Mouse (Mus musculus) MEL (cell line): ENCODE measurements around the gene Igfbp2. TPM values are rescaled to one million over a fixed set of nuclear protein-coding genes. Genes with fewer than 3 reads are reported as not detected.

Source experiments
- DNase-seq: peaks from one replicate; pipeline ENCODE4 v3.0.0; 2011; ENCODE audit warnings: low read depth, low spot score
- H3K27ac ChIP-seq: 2 replicates; pipeline ENCODE4 v1.5.1; 2012; ENCODE audit warnings: low read depth, mild to moderate bottlenecking, control low read depth, low read length, moderate library complexity; ENCODE audit not compliant: control insufficient read depth
- H3K27me3 ChIP-seq, 2 experiments: fragments of 150-350 bp in 1 of 2; sonication (generic) in 1 of 2; 2 replicates each; pipeline ENCODE4 v1.6.1; 2012; ENCODE audit warnings: low read length in 2 of 2, mild to moderate bottlenecking in 2 of 2, improper control_type of control experiment in 1 of 2, moderate library complexity in 1 of 2; ENCODE audit not compliant: insufficient read depth in 2 of 2, control insufficient read depth in 1 of 2
- H3K36me3 ChIP-seq, 2 experiments: 2 replicates each; pipeline ENCODE4 v1.6.1; 2012 to 2014; ENCODE audit warnings: low read length in 2 of 2, improper control_type of control experiment in 1 of 2, inconsistent platforms in 1 of 2, mild to moderate bottlenecking in 1 of 2; ENCODE audit not compliant: insufficient read depth in 2 of 2, control insufficient read depth in 1 of 2
- H3K4me1 ChIP-seq, 2 experiments: fragments of 150-350 bp in 1 of 2; sonication (generic) in 1 of 2; 2 replicates each; pipeline ENCODE4 v1.6.1; 2012; ENCODE audit warnings: low read length in 2 of 2, improper control_type of control experiment in 1 of 2, mild to moderate bottlenecking in 1 of 2; ENCODE audit not compliant: insufficient read depth in 2 of 2, control insufficient read depth in 1 of 2
- H3K4me3 ChIP-seq, 2 experiments: fragments of 150-350 bp in 1 of 2; sonication (generic) in 1 of 2; 2 replicates each; pipeline ENCODE4 v1.5.1; 2012; ENCODE audit warnings: low read depth in 2 of 2, low read length in 2 of 2, mild to moderate bottlenecking in 2 of 2, moderate library complexity in 2 of 2, control low read depth in 1 of 2, improper control_type of control experiment in 1 of 2; ENCODE audit not compliant: control insufficient read depth in 1 of 2, insufficient read depth in 1 of 2
- H3K79me2 ChIP-seq: 2 replicates; pipeline ENCODE4 v1.6.1; 2012; ENCODE audit warnings: mild to moderate bottlenecking, low read length, moderate library complexity; ENCODE audit not compliant: control insufficient read depth, poor library complexity, insufficient read depth
- H3K9ac ChIP-seq: 2 replicates; pipeline ENCODE4 v1.6.1; 2012; ENCODE audit warnings: low read depth, mild to moderate bottlenecking, control low read depth, low read length, moderate library complexity; ENCODE audit not compliant: control insufficient read depth, poor library complexity, severe bottlenecking
- H3K9me3 ChIP-seq: fragments of 150-350 bp; sonication (generic); replicated peaks from 2 replicates; pipeline ENCODE4 v1.6.1; 2012; ENCODE audit warnings: mild to moderate bottlenecking, low read length, improper control_type of control experiment, moderate library complexity; ENCODE audit not compliant: insufficient read depth
- BHLHE40 ChIP-seq: IDR thresholded peaks from 2 replicates; pipeline ENCODE4 v1.6.1; 2012; ENCODE audit warnings: low read depth, mild to moderate bottlenecking, inconsistent platforms, low read length, improper control_type of control experiment, borderline replicate concordance
- E2F4 ChIP-seq: IDR thresholded peaks from 2 replicates; pipeline ENCODE4 v1.6.1; 2011; ENCODE audit warnings: low read depth, low read length, improper control_type of control experiment, borderline replicate concordance
- ETS1 ChIP-seq: IDR thresholded peaks from 2 replicates; pipeline ENCODE4 v1.6.1; 2012; ENCODE audit warnings: low read depth, mild to moderate bottlenecking, inconsistent platforms, low read length, improper control_type of control experiment, moderate library complexity
- GABPA ChIP-seq: IDR thresholded peaks from 2 replicates; pipeline ENCODE4 v1.6.1; 2012; ENCODE audit warnings: low read depth, mild to moderate bottlenecking, inconsistent platforms, low read length, improper control_type of control experiment, moderate library complexity
- HCFC1 ChIP-seq: IDR thresholded peaks from 2 replicates; pipeline ENCODE4 v1.6.1; 2012; ENCODE audit warnings: low read depth, mild to moderate bottlenecking, inconsistent platforms, low read length, improper control_type of control experiment, moderate library complexity
- KAT2A ChIP-seq: conservative IDR thresholded peaks from 2 replicates; pipeline ENCODE4 v1.6.1; 2012; ENCODE audit warnings: low read depth, low read length, improper control_type of control experiment, inconsistent platforms
- MAX ChIP-seq: IDR thresholded peaks from 2 replicates; pipeline ENCODE4 v1.6.1; 2011; ENCODE audit warnings: low read length, improper control_type of control experiment
- MAZ ChIP-seq: IDR thresholded peaks from 2 replicates; pipeline ENCODE4 v1.6.1; 2012; ENCODE audit warnings: low read depth, mild to moderate bottlenecking, inconsistent platforms, low read length, improper control_type of control experiment
- MEF2A ChIP-seq: IDR thresholded peaks from 2 replicates; pipeline ENCODE4 v1.6.1; 2014; ENCODE audit warnings: low read depth, mild to moderate bottlenecking, inconsistent platforms, low read length, improper control_type of control experiment; ENCODE audit not compliant: poor library complexity, insufficient replicate concordance, severe bottlenecking; ENCODE audit errors: extremely low read depth
- MYB ChIP-seq: IDR thresholded peaks from 2 replicates; pipeline ENCODE4 v1.6.1; 2011; ENCODE audit warnings: mild to moderate bottlenecking, low read depth, low read length, improper control_type of control experiment
- MYC ChIP-seq: IDR thresholded peaks from 2 replicates; pipeline ENCODE4 v1.6.1; 2011; ENCODE audit warnings: low read depth, mild to moderate bottlenecking, low read length, improper control_type of control experiment, moderate library complexity
- NELFE ChIP-seq: IDR thresholded peaks from 2 replicates; pipeline ENCODE4 v1.6.1; 2011; ENCODE audit warnings: low read depth, low read length, improper control_type of control experiment
- NRF1 ChIP-seq: IDR thresholded peaks from 2 replicates; pipeline ENCODE4 v1.6.1; 2014; ENCODE audit warnings: low read depth, mild to moderate bottlenecking, inconsistent platforms, low read length, improper control_type of control experiment, moderate library complexity; ENCODE audit not compliant: poor library complexity, insufficient read depth, severe bottlenecking
- POLR2A ChIP-seq, 2 experiments: IDR thresholded peaks; 2 replicates each; pipeline ENCODE4 v1.6.1; 2011 to 2012; ENCODE audit warnings: low read length in 2 of 2, mild to moderate bottlenecking in 2 of 2, control low read depth in 1 of 2, improper control_type of control experiment in 1 of 2, low read depth in 1 of 2, moderate library complexity in 1 of 2; ENCODE audit not compliant: control insufficient read depth in 1 of 2, insufficient read depth in 1 of 2, poor library complexity in 1 of 2
- RAD21 ChIP-seq: IDR thresholded peaks from 2 replicates; pipeline ENCODE4 v1.6.1; 2011; ENCODE audit warnings: mild to moderate bottlenecking, low read depth, low read length, improper control_type of control experiment
- RCOR1 ChIP-seq: IDR thresholded peaks from 2 replicates; pipeline ENCODE4 v1.6.1; 2012; ENCODE audit warnings: low read depth, mild to moderate bottlenecking, inconsistent platforms, low read length, improper control_type of control experiment
- SIN3A ChIP-seq: IDR thresholded peaks from 2 replicates; pipeline ENCODE4 v1.6.1; 2012; ENCODE audit warnings: low read length, improper control_type of control experiment, inconsistent platforms
- TAL1 ChIP-seq: IDR thresholded peaks from 2 replicates; pipeline ENCODE4 v1.6.1; 2012; ENCODE audit warnings: mild to moderate bottlenecking, inconsistent platforms, low read length, moderate library complexity, mixed read lengths
- UBTF ChIP-seq: IDR thresholded peaks from 2 replicates; pipeline ENCODE4 v1.6.1; 2012; ENCODE audit warnings: low read depth, mild to moderate bottlenecking, inconsistent platforms, low read length, improper control_type of control experiment, moderate library complexity, borderline replicate concordance; ENCODE audit not compliant: insufficient read depth
- USF1 ChIP-seq: IDR thresholded peaks from 2 replicates; pipeline ENCODE4 v1.6.1; 2014; ENCODE audit warnings: low read depth, mild to moderate bottlenecking, inconsistent platforms, low read length, improper control_type of control experiment, moderate library complexity
- ZC3H11A ChIP-seq: IDR thresholded peaks from 2 replicates; pipeline ENCODE4 v1.6.1; 2012; ENCODE audit warnings: low read depth, mild to moderate bottlenecking, inconsistent platforms, low read length, improper control_type of control experiment
- ZKSCAN1 ChIP-seq: IDR thresholded peaks from 2 replicates; pipeline ENCODE4 v1.6.1; 2012; ENCODE audit warnings: low read depth, mild to moderate bottlenecking, inconsistent platforms, low read length, improper control_type of control experiment, moderate library complexity
- ZMIZ1 ChIP-seq: IDR thresholded peaks from 2 replicates; pipeline ENCODE4 v1.6.1; 2012; ENCODE audit warnings: low read depth, mild to moderate bottlenecking, inconsistent platforms, low read length, improper control_type of control experiment, moderate library complexity
- ZNF384 ChIP-seq: IDR thresholded peaks from 2 replicates; pipeline ENCODE4 v1.6.1; 2012; ENCODE audit warnings: low read depth, mild to moderate bottlenecking, inconsistent platforms, low read length, improper control_type of control experiment
- polyA plus RNA-seq, 2 experiments: library from polyadenylated mRNA; stranded (reverse) in 1 of 2; unstranded in 1 of 2; fragments of >175 nt in 1 of 2; fragments of >200 nt in 1 of 2; gene quantifications; 2 replicates each; pipeline versions ENCODE4 v1.2.1 to v1.2.4; 2012; ENCODE audit warnings: low replicate concordance in 2 of 2, low read depth in 1 of 2; ENCODE audit not compliant: insufficient read length in 2 of 2, insufficient read depth in 1 of 2, missing spikeins in 1 of 2
- total RNA-seq: library from RNA; depleted of rRNA; stranded (reverse); fragments of 300-350 nt; gene quantifications from 2 replicates; pipeline ENCODE4 v1.2.3, GENCODE M21; 2012

Gene Igfbp2
- total and polyA plus RNA-seq, 3 experiments, result not detected

DNA sequence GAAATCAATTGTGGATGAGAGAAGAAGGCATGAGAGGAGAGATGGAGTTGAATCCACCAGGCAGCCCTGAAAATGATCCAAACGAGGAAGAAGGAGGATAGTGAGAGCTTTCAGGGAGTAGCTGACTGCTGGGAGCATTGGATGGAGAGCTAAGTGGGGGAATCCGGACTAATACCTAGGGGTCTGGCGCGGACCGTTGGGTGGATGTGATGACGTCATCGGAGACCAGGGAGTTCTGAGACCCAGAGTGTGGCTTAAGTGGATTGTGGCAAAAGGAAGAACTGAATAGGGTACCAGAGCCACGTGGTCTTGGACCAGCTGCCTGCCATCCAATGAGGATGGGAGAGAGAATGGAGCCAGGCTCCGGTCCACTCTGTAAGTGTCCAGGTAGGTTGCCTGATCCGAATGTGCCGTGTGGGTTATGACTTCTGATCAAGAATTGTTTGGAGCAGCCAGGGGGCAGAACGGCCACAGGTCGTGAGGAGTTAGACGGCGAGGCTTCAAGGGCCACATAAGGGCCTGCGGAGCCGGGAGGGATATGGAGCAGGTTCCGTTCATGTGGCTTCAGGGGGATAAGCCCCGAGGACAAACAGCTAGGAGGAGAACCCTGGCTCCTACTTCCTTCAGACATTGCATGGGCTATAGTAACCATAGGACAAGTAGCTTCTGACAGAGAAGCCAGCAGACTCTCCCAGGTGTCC lies 32.1 kb downstream of the Igfbp2 start:
- Histone ChIP-seq H3K9me3 (no peaks in the 10 kb centered on the region), H3K79me2 (no peaks in the 10 kb centered on the region), H3K4me3 (no peak overlapping the region), H3K9ac (no peak overlapping the region), H3K27ac (no peak overlapping the region), H3K27me3 (peaks cover 0 to 2% of the 10 kb centered on the region in 2 experiments; a peak in 1 of 4 replicates), H3K4me1 (no peaks in the 10 kb centered on the region), H3K36me3 (no peaks in the 10 kb centered on the region)
- TF ChIP-seq NRF1 (no peak), HCFC1 (no peak), KAT2A (no peak), ETS1 (no peak), MAZ (no peak)
- no peak for DNase-seq

DNA sequence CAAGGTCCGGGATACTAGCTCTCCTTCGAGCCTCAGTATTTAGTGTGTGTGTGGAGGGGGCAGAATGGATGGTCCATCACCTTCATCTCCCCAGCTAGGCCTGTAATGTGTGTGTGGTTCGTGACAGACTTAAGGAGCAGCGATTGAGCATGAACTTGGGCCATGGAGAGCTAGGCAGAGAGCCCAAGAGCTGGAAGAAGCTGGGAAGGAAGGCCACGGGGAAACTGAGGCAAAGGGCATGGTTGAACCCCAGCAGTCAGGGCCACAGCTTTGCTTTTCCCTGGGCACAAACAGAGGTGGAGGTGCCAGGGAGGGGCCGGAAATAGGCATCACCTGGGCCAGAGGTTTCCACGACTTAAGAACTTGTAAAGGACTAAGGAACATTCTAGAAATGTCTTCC lies 32.8 kb downstream of the Igfbp2 start:
- Histone ChIP-seq H3K9ac (no peak overlapping the region), H3K27ac (no peak overlapping the region)
- no peak for DNase-seq

DNA sequence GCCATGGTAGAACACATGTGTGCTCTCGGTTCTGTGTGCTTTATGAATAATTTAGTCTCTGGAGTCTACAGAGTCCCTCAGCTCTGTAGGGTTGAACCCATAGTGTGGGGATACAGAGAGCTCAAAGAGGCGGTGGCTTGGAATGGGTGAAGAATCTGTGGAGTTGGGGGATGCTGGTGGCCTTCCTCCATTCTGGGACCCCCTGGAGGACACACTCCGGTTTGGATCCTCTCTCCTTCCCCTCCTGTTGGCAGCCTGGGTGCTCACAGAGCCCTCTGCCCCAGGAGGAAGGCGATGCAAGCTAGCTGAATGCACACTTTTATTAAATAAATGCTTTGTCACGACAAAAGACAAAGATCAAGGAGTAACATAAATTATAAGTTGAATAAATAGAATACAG lies 33.3 kb downstream of the Igfbp2 start:
- peaks cover 0 to 2% of the 10 kb centered on the region in 2 experiments; a peak in 2 of 4 replicates for H3K27me3 ChIP-seq
- no peaks in the 10 kb centered on the region for H3K79me2 ChIP-seq
- no peaks in the 10 kb centered on the region for H3K9me3 ChIP-seq
- DNase-seq, result no peak
- H3K4me1 ChIP-seq, result no peaks in the 10 kb centered on the region
- H3K36me3 ChIP-seq, result no peaks in the 10 kb centered on the region
- no peak overlapping the region for H3K27ac ChIP-seq
- H3K9ac ChIP-seq, result no peak overlapping the region
- H3K4me3 ChIP-seq, result no peak overlapping the region
- TF ChIP-seq NRF1 (no peak), MEF2A (no peak), KAT2A (no peak), E2F4 (no peak), TAL1 (no peak), HCFC1 (no peak), ZMIZ1 (no peak), ZNF384 (no peak), BHLHE40 (no peak), ZKSCAN1 (no peak), USF1 (no peak), ZC3H11A (no peak), GABPA (no peak), NELFE (no peak), POLR2A (IDR thresholded peaks at IDR 0.05; ENCODE audit: control insufficient read depth in 1 of 2, insufficient read depth in 1 of 2, low read depth in 1 of 2, low read length in 2 of 2, poor library complexity in 1 of 2) (no peak), MAZ (no peak), UBTF (no peak)

More for the DNA sequence above, 32.8 kb downstream of the Igfbp2 start:
- Histone ChIP-seq H3K9me3 (no peaks in the 10 kb centered on the region), H3K36me3 (no peaks in the 10 kb centered on the region), H3K4me1 (no peaks in the 10 kb centered on the region), H3K79me2 (no peaks in the 10 kb centered on the region), H3K27me3 (peaks cover 0 to 2% of the 10 kb centered on the region in 2 experiments; a peak in 2 of 4 replicates), H3K4me3 (no peak overlapping the region)
- no peak for TF ChIP-seq SIN3A
- TF ChIP-seq MYC, result no peak
- TF ChIP-seq MYB, result no peak
- no peak for TF ChIP-seq RAD21
- TF ChIP-seq POLR2A (IDR thresholded peaks at IDR 0.05; ENCODE audit: control insufficient read depth in 1 of 2, insufficient read depth in 1 of 2, low read depth in 1 of 2, low read length in 2 of 2, poor library complexity in 1 of 2), result no peak
- no peak for TF ChIP-seq ETS1
- no peak for TF ChIP-seq ZC3H11A
- TF ChIP-seq NELFE, result no peak
- TF ChIP-seq MAX, result no peak
- no peak for TF ChIP-seq MAZ
- TF ChIP-seq HCFC1, result no peak
- no peak for TF ChIP-seq RCOR1
- TF ChIP-seq UBTF, result no peak
- no peak for TF ChIP-seq BHLHE40
